Mouse (Mus musculus) olfactory bulb, adult 2 months (tissue): ENCODE results near the gene Nthl1. TPM values are rescaled to one million over a fixed set of nuclear protein-coding genes. Genes with fewer than 3 reads are reported as not detected.

ENCODE experiments used
- H3K27ac ChIP-seq: fragments of 200-500 bp; 2 replicates; pipeline ENCODE4 v1.5.1; 2012; ENCODE audit warnings: low read depth, low read length; ENCODE audit not compliant: insufficient read depth
- H3K4me1 ChIP-seq: fragments of 200-500 bp; 2 replicates; pipeline ENCODE4 v1.6.1; 2012; ENCODE audit warnings: low read length; ENCODE audit not compliant: control insufficient read depth, insufficient read depth
- H3K4me3 ChIP-seq: fragments of 200-500 bp; 2 replicates; pipeline ENCODE4 v1.5.1; 2012; ENCODE audit warnings: mild to moderate bottlenecking, low read depth, low read length, moderate library complexity; ENCODE audit not compliant: insufficient read depth
- CTCF ChIP-seq: fragments of 200-500 bp; IDR thresholded peaks from 2 replicates; pipeline ENCODE4 v1.5.1; 2012; ENCODE audit warnings: low read depth, mild to moderate bottlenecking, low read length, moderate library complexity; ENCODE audit not compliant: insufficient read depth
- POLR2A ChIP-seq: fragments of 200-500 bp; IDR thresholded peaks from 2 replicates; pipeline ENCODE4 v1.6.1; 2012; ENCODE audit warnings: mild to moderate bottlenecking, low read depth, low read length, moderate library complexity; ENCODE audit not compliant: insufficient read depth
- WGBS: fragments of 180-500 bp; shearing (Covaris S2); methylation state at CpG from one replicate; pipeline ENCODE4 v1.1.7; 2018; 5-methylcytosine and 5-hydroxymethylcytosine counted together
- polyA plus RNA-seq: library from polyadenylated mRNA; stranded (reverse); fragments of >200 nt; gene quantifications from 2 replicates; pipeline ENCODE4 v1.2.4, GENCODE M21; 2012; ENCODE audit warnings: low replicate concordance; ENCODE audit not compliant: missing spikeins, insufficient read depth, insufficient read length

Nthl1 gene
- polyA plus RNA-seq, 1 experiment: not detected

GRCm38 (mm10) chr17:24644875-24645721, 12.6 kb downstream of the Nthl1 start:
- Histone ChIP-seq H3K27ac (peak overlapping the region; percentile 95), H3K4me3 (peak overlapping the region; percentile 2; the same call in 1 of the 2 replicates), H3K4me1 (peaks cover 60% of the 10 kb centered on the region)
- TF ChIP-seq POLR2A (0 out of 2 replicates have a peak, but pooled peaks have one; percentile 19), CTCF (no peak)
- WGBS: 65% methylated on average over 9 of the region's 9 CpGs

GRCm38 (mm10) chr17:24645916-24646315, 13.4 kb downstream of the Nthl1 start:
- peaks cover 58% of the 10 kb centered on the region for H3K4me1 ChIP-seq
- H3K4me3 ChIP-seq: 0 out of 2 replicates have a peak overlapping the region, but pooled peaks have one; percentile 2
- peak overlapping the region; percentile 95 for H3K27ac ChIP-seq
- 53% methylated on average over 3 of the region's 3 CpGs for WGBS
- TF ChIP-seq POLR2A (no peak), CTCF (no peak)

- peak overlapping the region; percentile 95; the same call in 1 of the 2 replicates for H3K27ac ChIP-seq
- TF ChIP-seq CTCF (no peak), POLR2A (no peak)
- H3K4me1 ChIP-seq: peaks cover 61% of the 10 kb centered on the region
- H3K4me3 ChIP-seq: no peak overlapping the region
- WGBS: 66% methylated on average over 4 of the region's 4 CpGs
Observed at GRCm38 (mm10) chr17:24646381-24646780, 13.9 kb downstream of the Nthl1 start.

- peaks cover 61% of the 10 kb centered on the region for H3K4me1 ChIP-seq
- H3K4me3 ChIP-seq: peak overlapping the region; percentile 6; the same call in 1 of the 2 replicates
- 83% methylated on average over 11 of the region's 11 CpGs for WGBS
- no peak for TF ChIP-seq CTCF
- no peak for TF ChIP-seq POLR2A
- peak overlapping the region; percentile 50; the same call in 1 of the 2 replicates for H3K27ac ChIP-seq
Observed at GRCm38 (mm10) chr17:24647493-24647892, 15.0 kb downstream of the Nthl1 start.

GRCm38 (mm10) chr17:24648731-24649377, 16.4 kb downstream of the Nthl1 start:
- Histone ChIP-seq H3K4me1 (peaks cover 54% of the 10 kb centered on the region), H3K4me3 (peak overlapping the region; percentile 76), H3K27ac (peak overlapping the region; percentile 86)
- WGBS: 69% methylated on average over 10 of the region's 10 CpGs
- no peak for TF ChIP-seq POLR2A
- no peak for TF ChIP-seq CTCF

GRCm38 (mm10) chr17:24649581-24650069, 17.1 kb downstream of the Nthl1 start:
- H3K4me3 ChIP-seq: peak overlapping the region; percentile 76
- H3K4me1 ChIP-seq: peaks cover 47% of the 10 kb centered on the region
- H3K27ac ChIP-seq: peak overlapping the region; percentile 86
- under 1% methylated on average over 35 of the region's 35 CpGs for WGBS
- TF ChIP-seq POLR2A (no peak), CTCF (no peak)

GRCm38 (mm10) chr17:24650070-24650616, 17.7 kb downstream of the Nthl1 start, which contains the start of gene Slc9a3r2:
Gene Slc9a3r2 (minus strand): TSS chr17:24650327.
- TF ChIP-seq POLR2A (peak; percentile 28; the same call in 1 of the 2 replicates), CTCF (no peak)
- WGBS: 1% methylated on average over 39 of the region's 41 CpGs
- H3K27ac ChIP-seq: peak within 1 kb of the TSS; percentile 86
- peaks cover 42% of the 10 kb centered on the region for H3K4me1 ChIP-seq
- H3K4me3 ChIP-seq: peak within 1 kb of the TSS; percentile 76

- WGBS: 69% methylated on average over 4 of the region's 4 CpGs
- H3K27ac ChIP-seq: peak overlapping the region; percentile 64; the same call in 1 of the 2 replicates
- TF ChIP-seq POLR2A (no peak), CTCF (no peak)
- H3K4me3 ChIP-seq: peak overlapping the region; percentile 76; the same call in 1 of the 2 replicates
- peaks cover 35% of the 10 kb centered on the region for H3K4me1 ChIP-seq
Observed at GRCm38 (mm10) chr17:24650766-24651165, 18.3 kb downstream of the Nthl1 start.
